Mouse (Mus musculus): ENCODE data around the gene Rps6kc1. TPM values are rescaled to one million over a fixed set of nuclear protein-coding genes. Genes with fewer than 3 reads are reported as not detected.
"Not testable (repeated sequence)": the region's sequence is repeated elsewhere in the genome, so short reads cannot be mapped to it uniquely, and the experiment has no call there.

Gene Rps6kc1
- 10 to 100 TPM; 24.1 to 28.2 TPM for total RNA-seq (2021)
- long read RNA-seq, experiment 1, transcript Rps6kc1-201 (15 exons, 3,995 nt) = major isoform, 7 of 21 reads
- long read RNA-seq, experiment 1, partial matches to known transcripts = 3 of 21 reads
- long read RNA-seq, experiment 1, other reads (novel, unspliced or antisense) = 11 of 21 reads
- long read RNA-seq, experiment 2, transcript Rps6kc1-201 (15 exons, 3,995 nt) = major isoform, 15 of 34 reads
- long read RNA-seq, experiment 2, partial matches to known transcripts = 4 of 34 reads
- long read RNA-seq, experiment 2, other reads (novel, unspliced or antisense) = 15 of 34 reads

- DNase-seq (ENCODE audit: low spot score in 2 of 2) = peak; percentile 77 to 89
Observed at GRCm38 (mm10) chr1:190911415-190912123, at the start of gene Rps6kc1. Gene Rps6kc1, minus strand, starts transcription at chr1:190911770.

DNA sequence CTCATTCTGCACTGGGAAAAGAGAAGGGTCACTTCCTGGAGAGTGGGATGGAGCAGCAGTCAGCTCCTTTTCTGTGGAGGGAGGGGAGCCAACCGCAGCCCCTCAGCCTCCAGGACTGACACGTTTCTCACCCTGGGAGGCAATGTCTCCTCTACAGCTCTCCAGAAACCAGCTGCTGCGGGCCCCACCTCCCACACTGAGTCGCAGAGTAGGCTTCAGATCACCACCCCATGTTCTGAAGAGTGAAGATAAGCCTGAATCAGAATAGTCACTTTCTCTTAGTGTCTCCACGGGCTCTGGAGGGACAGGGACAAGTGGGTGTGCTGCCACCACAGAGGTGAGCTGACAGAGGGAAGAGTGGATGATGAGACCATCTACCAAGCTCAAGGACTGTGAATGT is 47.3 kb upstream of the Rps6kc1 start:
- DNase-seq (ENCODE audit: low spot score in 2 of 2) = no peak

DNA sequence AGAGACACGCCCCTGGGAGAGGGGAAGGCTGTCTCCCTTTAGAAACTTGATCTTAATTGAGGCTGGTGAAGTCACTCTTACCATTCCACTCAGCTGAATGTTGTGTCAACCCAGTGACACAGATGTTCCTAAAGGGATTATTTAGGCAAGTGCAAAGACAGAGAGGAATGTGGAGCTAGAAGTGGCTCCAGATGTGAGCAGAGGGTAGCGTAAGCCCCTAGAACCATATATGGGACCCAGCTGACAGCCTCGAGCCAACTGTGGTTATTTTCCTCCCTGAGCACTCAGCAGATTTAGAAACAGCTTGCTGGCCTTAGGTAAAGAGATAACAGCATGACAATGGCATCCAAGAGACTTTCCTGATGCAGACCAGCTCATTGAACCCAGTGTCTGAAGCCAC is 41.4 kb upstream of the Rps6kc1 start:
- DNase-seq (ENCODE audit: low spot score in 2 of 2) = no peak

DNA sequence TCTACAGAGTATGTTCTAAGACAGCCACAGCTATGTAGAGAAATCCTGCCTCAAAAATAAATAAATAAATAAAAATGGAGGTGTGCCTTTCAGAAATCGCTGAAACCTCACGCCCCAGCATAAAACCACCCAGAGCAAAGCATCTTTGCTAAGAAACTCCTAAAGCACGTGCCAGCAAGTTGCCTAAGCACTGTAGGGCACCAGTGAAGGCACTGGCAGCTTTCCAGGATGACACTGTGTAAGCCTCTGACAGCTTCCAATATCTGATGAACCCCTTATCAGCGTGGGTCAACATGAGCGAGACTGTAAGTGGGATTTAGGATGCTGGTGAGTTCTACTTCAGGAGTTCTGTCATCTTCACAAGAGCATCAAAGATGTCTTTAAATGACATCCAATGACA is 39.4 kb upstream of the Rps6kc1 start:
- no peak for DNase-seq (ENCODE audit: low spot score in 2 of 2)

- no peak for DNase-seq (ENCODE audit: low spot score in 2 of 2)
Observed at GRCm38 (mm10) chr1:190948846-190949245, 37.3 kb upstream of the Rps6kc1 start.

DNA sequence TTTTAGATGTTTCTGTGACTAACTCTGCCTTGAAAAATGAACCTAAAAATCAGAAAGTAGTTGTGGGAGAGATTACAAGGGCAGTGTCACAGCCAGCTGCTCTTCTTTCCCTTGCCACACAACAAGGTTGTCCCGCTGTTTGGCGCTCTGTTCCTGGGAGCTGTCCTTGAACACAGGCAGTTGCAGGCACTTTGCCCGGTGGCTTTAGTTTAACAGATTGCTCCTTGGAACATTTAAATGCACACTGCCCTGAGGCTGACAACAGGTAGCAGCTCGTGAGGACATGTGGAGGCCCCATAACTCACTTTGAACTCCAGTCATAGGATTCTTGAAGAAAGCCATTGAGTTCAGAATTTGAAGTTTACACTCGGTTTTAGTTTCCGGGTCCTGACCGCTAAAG is 36.9 kb upstream of the Rps6kc1 start:
- no peak for DNase-seq (ENCODE audit: low spot score in 2 of 2)

DNA sequence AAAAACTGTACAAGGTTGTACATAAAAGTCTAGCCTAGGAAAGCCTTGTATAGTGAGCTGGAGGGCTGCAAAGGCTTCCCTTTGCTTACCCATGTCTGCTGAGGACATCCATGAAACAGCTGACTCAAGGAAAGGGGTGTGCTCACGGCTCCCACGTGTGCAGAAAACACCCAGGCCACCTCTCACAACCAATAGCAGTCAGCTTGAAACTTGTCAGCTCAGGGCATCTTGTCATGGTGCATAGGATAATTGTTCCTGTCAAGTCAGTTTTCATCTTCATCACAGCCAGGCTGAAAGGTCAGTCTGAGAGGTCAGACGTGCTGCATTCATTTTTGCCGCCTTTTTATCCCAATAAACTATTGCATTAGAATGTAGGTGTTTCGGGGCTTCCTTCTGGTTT is 36.4 kb upstream of the Rps6kc1 start:
- DNase-seq (ENCODE audit: low spot score in 2 of 2) = no peak

DNA sequence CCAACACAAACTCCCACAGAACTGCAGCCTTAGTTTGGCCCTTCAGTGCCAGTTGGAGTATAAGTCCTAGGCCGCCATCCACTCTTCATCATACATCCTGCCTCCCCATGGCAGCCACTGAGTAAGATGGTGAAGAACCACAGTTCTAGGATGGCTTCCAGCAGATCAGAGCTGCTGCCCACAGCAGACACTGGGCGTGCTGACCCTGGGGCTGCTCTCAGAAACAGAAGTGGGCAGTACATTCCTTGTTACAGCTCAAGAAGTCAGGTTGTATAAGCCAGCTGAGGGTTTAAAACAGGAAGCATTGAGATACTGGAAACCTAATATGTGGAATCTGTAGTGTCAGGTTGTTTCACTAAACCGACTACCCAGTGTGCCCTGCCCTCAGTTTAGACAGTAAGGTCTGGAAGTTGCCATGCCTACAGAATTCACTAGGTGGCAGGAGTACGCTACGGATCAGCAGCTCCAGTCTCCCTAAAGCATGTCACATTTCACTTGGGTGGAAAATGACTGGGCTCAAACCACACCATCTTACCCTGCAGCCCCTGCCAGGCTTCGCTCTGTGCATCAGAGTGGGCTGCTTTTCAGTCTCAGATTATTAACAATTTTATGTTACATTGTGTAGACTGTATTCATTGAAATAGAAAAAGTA is 32.7 kb upstream of the Rps6kc1 start:
- peak; percentile 37 to 65 for DNase-seq (ENCODE audit: low spot score in 2 of 2)

GRCm38 (mm10) chr1:190939803-190940202 is 28.2 kb upstream of the Rps6kc1 start:
- no peak for DNase-seq (ENCODE audit: low spot score in 2 of 2)

- DNase-seq (ENCODE audit: low spot score in 2 of 2) = no peak
Observed at GRCm38 (mm10) chr1:190930181-190930580, 18.6 kb upstream of the Rps6kc1 start.

- no peak for DNase-seq (ENCODE audit: low spot score in 2 of 2)
Observed at GRCm38 (mm10) chr1:190929010-190929695, 17.6 kb upstream of the Rps6kc1 start.

- peak; percentile 94 to 98 for DNase-seq (ENCODE audit: low spot score in 2 of 2)
Observed at GRCm38 (mm10) chr1:190928370-190929009, 16.9 kb upstream of the Rps6kc1 start.

GRCm38 (mm10) chr1:190927751-190928369 is 16.3 kb upstream of the Rps6kc1 start:
- DNase-seq (ENCODE audit: low spot score in 2 of 2) = no peak

DNA sequence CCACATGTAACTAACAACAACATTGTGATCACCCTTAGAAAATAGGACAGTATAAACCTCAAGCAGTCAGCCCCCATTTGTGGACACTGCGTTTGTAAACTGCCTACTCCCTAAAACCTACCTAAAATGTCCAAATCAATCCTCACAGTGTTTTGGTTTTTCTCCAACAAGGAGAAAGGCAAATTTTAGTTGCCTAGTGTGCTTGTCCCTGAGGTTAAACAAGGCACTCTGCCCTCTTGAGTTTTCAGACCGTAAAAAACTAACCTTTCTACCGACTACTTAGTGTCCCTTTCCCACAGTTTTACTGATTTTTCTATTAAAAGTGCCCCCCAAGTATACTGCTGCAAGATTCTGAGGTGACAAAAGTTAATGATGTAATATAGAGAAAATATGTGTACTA is 15.7 kb upstream of the Rps6kc1 start:
- no peak for DNase-seq (ENCODE audit: low spot score in 2 of 2)

DNA sequence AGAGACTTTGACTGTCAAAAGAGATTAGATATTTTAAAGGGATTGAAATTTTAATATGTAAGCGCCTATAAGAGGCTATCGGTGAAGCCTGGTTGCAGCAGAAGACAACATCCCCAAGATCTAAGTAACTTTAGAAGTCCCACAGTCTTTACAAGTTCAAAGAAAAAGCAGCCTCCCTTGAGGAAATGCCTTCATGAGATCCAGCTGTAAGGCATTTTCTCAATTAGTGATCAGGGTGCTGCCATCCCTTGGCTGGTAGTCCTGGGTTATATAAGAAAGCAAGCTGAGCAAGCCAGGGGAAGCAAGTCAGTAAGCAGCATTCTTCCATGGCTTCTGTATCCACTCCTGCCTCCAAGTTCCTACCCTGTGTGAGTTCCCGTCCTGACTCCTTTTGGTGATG is 13.2 kb upstream of the Rps6kc1 start, which contains the start of gene Angel2:
Gene Angel2, plus strand, starts transcription at position 301 of the 400 bp plus-strand sequence.
- DNase-seq (ENCODE audit: low spot score in 2 of 2) = not testable (repeated sequence)

- no peak for DNase-seq (ENCODE audit: low spot score in 2 of 2)
Observed at GRCm38 (mm10) chr1:190919725-190920469, 8.3 kb upstream of the Rps6kc1 start.

DNA sequence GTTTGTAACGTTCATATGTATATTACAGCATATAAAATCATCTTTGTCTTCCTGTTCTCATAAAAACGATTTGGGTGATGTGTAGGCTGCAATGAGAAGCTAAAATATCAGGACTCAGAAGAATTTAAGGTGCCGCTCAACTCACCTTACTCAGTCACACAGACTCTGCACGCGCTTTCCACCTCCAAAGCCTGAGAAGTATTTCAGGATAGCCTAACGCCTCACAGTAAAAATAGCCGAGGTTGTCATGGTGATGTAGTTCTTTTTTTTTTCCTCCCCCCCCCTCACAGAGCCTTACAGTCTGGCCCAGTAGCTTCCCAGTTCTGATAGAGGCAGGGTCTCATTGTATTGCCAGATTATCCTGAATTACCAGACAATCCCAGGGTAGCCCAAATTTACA is 7.4 kb upstream of the Rps6kc1 start:
- no peak for DNase-seq (ENCODE audit: low spot score in 2 of 2)

- no peak for DNase-seq (ENCODE audit: low spot score in 2 of 2)
Observed at GRCm38 (mm10) chr1:190912623-190913022, 1.1 kb upstream of the Rps6kc1 start.

- no peak for DNase-seq (ENCODE audit: low spot score in 2 of 2)
Observed at GRCm38 (mm10) chr1:190910836-190911235, 734 bp downstream of the Rps6kc1 start.

DNA sequence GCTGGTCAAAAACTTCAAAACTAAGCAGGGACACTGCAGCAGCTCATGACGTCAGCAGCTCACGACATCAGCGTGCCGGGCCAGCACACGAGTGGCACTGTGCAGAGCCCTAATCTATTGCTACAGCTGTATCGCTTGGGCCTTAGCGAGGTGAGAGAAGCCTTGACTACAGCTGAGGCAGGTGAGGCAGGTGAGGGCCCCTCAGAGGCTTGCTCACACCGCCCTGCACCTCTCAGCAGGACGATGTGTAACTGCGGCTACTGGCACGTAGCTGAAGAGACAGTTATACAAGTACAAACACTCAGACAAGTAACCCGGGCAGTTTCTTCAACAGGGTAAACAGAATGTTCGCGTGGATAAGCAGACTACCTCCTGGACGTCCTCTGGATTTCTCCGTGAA is 6.9 kb downstream of the Rps6kc1 start:
- no peak for DNase-seq (ENCODE audit: low spot score in 2 of 2)
